Mouse (Mus musculus) E14TG2a.4 (cell line): ENCODE measurements around the gene Ethe1.

Experiments used
- CTCF ChIP-seq: conservative IDR thresholded peaks from 2 replicates; pipeline ENCODE4 v1.5.1; 2014; ENCODE audit warnings: low read length
- NANOG ChIP-seq: IDR thresholded peaks from 2 replicates; pipeline ENCODE4 v1.6.1; 2014; ENCODE audit warnings: borderline replicate concordance, low read length, mixed read lengths

GRCm38 (mm10) chr7:24555786-24556185 lies 31.6 kb upstream of the Ethe1 start:
- TF ChIP-seq CTCF (no peak), NANOG (no peak)
